Mouse (Mus musculus) forebrain, embryonic 15.5 days (tissue): ENCODE measurements around the gene 9230102O04Rik. TPM values are rescaled to one million over a fixed set of nuclear protein-coding genes. Genes with fewer than 3 reads are reported as not detected.

ENCODE experiments used
- ATAC-seq: fragments of 200-750 bp; cut with Nextera tagmentation; replicated peaks from 2 replicates; pipeline ENCODE4 v1.8.0; 2017; ENCODE audit warnings: mild to moderate bottlenecking, moderate TSS enrichment, moderate library complexity
- H3K27ac ChIP-seq: fragments of 300-500 bp; sonication (generic); replicated peaks from 2 replicates; pipeline ENCODE4 v1.5.1; 2015; ENCODE audit warnings: mild to moderate bottlenecking, inconsistent platforms
- H3K27me3 ChIP-seq: fragments of 300-500 bp; sonication (generic); 2 replicates; pipeline ENCODE4 v1.6.1; 2015; ENCODE audit warnings: inconsistent platforms
- H3K36me3 ChIP-seq: fragments of 300-500 bp; sonication (generic); 2 replicates; pipeline ENCODE4 v1.6.1; 2015; ENCODE audit warnings: mild to moderate bottlenecking, inconsistent platforms
- H3K4me1 ChIP-seq: fragments of 300-500 bp; sonication (generic); 2 replicates; pipeline ENCODE4 v1.6.1; 2015; ENCODE audit warnings: inconsistent platforms
- H3K4me2 ChIP-seq: fragments of 300-500 bp; sonication (generic); replicated peaks from 2 replicates; pipeline ENCODE4 v1.6.1; 2015; ENCODE audit warnings: mild to moderate bottlenecking, inconsistent platforms
- H3K4me3 ChIP-seq: fragments of 300-500 bp; sonication (generic); 2 replicates; pipeline ENCODE4 v1.5.1; 2015; ENCODE audit warnings: mild to moderate bottlenecking, inconsistent platforms
- H3K9ac ChIP-seq: fragments of 300-500 bp; sonication (generic); replicated peaks from 2 replicates; pipeline ENCODE4 v1.6.1; 2015; ENCODE audit warnings: mild to moderate bottlenecking, inconsistent platforms
- H3K9me3 ChIP-seq: fragments of 300-500 bp; sonication (generic); 2 replicates; pipeline ENCODE4 v1.6.1; 2016; ENCODE audit warnings: inconsistent platforms
- WGBS: fragments of 180-500 bp; shearing (Covaris S2); methylation state at CpG from one replicate; pipeline ENCODE4 v1.1.7; 2015; ENCODE audit warnings: mixed read lengths; 5-methylcytosine and 5-hydroxymethylcytosine counted together
- polyA plus RNA-seq: library from polyadenylated mRNA; unstranded; fragments of >200 nt; fragmentation: Nextera tagmentation; extraction: Ambion mirVana; gene quantifications from 2 replicates; pipeline ENCODE4 v1.2.1, GENCODE M21; 2015

Gene 9230102O04Rik
- polyA plus RNA-seq, 1 experiment from 2014 or later: not detected

DNA sequence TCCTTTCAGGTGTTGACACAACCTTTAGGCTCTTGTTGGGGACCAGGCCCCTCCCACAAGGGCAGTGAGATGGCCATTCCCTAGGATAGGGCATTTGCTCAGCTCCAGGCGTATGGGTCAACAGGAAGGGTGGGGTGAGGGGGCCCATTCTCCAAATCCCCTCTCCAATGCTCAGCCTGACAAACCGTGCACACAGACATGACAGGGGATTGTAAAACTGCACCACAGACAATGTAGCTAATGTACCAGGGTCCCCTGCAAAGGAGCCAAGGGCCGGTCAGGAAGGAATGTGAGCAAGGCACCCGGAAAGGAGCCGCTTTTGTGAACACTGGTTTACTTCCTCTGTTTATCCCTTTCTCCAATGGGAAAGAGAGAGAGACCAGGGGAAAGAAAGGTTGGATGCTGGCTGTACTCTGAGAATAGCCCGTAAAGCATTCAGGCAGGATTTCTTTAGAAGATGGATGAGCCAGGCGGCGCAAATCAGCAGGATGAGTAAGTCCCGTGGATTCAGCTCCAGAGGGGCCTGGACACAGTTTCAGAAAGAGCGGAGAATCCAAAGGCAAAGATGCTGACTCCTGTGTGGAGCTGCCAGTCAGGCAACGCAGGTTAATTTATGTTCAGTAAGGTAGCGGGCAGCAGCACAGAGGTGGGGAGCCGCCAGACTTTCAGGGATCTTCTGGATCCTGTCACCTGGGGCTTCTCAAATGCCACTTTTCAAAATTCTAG, 36.3 kb downstream of the 9230102O04Rik start:
- ATAC-seq: no peak
- Histone ChIP-seq H3K27me3 (no peaks in the 10 kb centered on the region), H3K27ac (no peak overlapping the region), H3K4me1 (no peaks in the 10 kb centered on the region), H3K4me3 (no peak overlapping the region), H3K4me2 (no peak overlapping the region), H3K36me3 (no peaks in the 10 kb centered on the region), H3K9me3 (no peaks in the 10 kb centered on the region), H3K9ac (no peak overlapping the region)
- 47% methylated on average over 13 of the region's 13 CpGs for WGBS

DNA sequence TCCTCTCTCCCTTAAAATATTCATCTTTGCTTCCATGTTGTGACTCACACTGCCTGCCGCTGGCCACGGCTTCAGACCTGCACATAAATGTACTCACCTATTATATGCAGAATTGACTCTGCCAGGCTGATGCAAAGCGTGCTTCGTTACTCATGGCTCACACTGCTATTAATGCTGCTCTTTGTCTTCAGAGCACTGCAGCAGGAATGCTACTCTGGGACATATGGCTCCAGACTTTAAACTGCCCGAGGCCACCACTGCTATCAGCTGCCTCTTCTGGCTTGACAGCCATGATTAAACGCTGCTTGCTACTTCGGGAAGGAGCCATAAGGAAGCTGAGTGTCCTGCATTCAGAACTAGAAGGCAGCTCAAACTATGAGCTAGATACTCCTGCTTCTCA, 54.1 kb downstream of the 9230102O04Rik start:
- no peak; the same call in 1 of the 2 replicates for ATAC-seq

DNA sequence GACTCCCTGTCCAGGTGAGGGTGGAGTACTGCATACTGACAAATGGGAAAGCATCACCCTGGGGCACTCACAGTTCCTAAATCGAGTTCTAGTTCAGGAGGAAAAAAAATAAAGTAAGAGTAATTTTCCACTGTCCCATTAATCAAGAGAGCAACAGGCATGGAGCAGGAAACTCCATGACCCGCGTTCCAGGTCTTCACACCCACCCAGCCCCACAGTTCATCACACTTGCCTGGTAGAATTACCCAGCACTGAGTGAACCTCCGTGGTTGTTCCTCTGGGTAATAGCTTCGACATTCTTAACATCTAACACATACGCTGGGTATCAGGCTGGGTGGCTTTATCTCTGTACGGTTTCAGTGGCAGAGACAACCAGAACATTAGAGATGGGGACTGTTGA, 55.6 kb downstream of the 9230102O04Rik start:
- no peak for ATAC-seq

More for the DNA sequence above, 54.1 kb downstream of the 9230102O04Rik start:
- H3K27me3 ChIP-seq: no peaks in the 10 kb centered on the region
- WGBS: 49% methylated on average over 7 of the region's 7 CpGs
- no peak overlapping the region for H3K27ac ChIP-seq
- H3K4me2 ChIP-seq: no peak overlapping the region
- H3K9ac ChIP-seq: no peak overlapping the region
- no peak overlapping the region for H3K4me3 ChIP-seq
- no peaks in the 10 kb centered on the region for H3K4me1 ChIP-seq
- H3K9me3 ChIP-seq: no peaks in the 10 kb centered on the region
- no peaks in the 10 kb centered on the region for H3K36me3 ChIP-seq

More for the DNA sequence above, 55.6 kb downstream of the 9230102O04Rik start:
- Histone ChIP-seq H3K4me2 (no peak overlapping the region), H3K9me3 (no peaks in the 10 kb centered on the region), H3K27ac (no peak overlapping the region), H3K4me3 (no peak overlapping the region), H3K4me1 (no peaks in the 10 kb centered on the region), H3K36me3 (no peaks in the 10 kb centered on the region), H3K27me3 (no peaks in the 10 kb centered on the region), H3K9ac (no peak overlapping the region)
- 90% methylated on average over 7 of the region's 7 CpGs for WGBS

Other genes starting within 250 kb of the 9230102O04Rik start
- gene 4930412O13Rik, start 8.3 kb downstream of the 9230102O04Rik start, polyA plus RNA-seq: not detected in 2 replicates
- gene Gata3, start 494 bp upstream of the 9230102O04Rik start, polyA plus RNA-seq: 1.1 and 2.3 TPM in 2 replicates
- gene Taf3, start 159.1 kb upstream of the 9230102O04Rik start, polyA plus RNA-seq: 14.9 and 15.8 TPM in 2 replicates
- gene Atp5c1, start 191.0 kb upstream of the 9230102O04Rik start, polyA plus RNA-seq: 519 and 533 TPM in 2 replicates
- 39.3 and 40.7 TPM in 2 replicates for gene Kin, start 191.1 kb upstream of the 9230102O04Rik start, polyA plus RNA-seq
- 1.4 and 1.7 TPM in 2 replicates for gene Itih2, start 241.9 kb upstream of the 9230102O04Rik start, polyA plus RNA-seq